Mouse (Mus musculus) heart, adult 10 weeks (tissue): Measurements from ENCODE around the gene Hlcs. TPM values are rescaled to one million over a fixed set of nuclear protein-coding genes. Genes with fewer than 3 reads are reported as not detected.

Experiments used
- polyA plus RNA-seq: library from polyadenylated mRNA; stranded (reverse); fragments of 350-450 nt; fragmentation: Illumina TruSeq; extraction: RNeasy Lipid Tissue Mini Kit (QIAGEN cat#74804); gene quantifications from one replicate; pipeline ENCODE4 v1.2.3, GENCODE M21; 2014; ENCODE audit warnings: low read depth, low replicate concordance

The Hlcs gene
- 5.6 TPM for polyA plus RNA-seq

GRCm38 (mm10) chr16:94313229-94314030 is at the start of gene Hlcs:
TSS of gene Hlcs (minus strand) at chr16:94313571.

GRCm38 (mm10) chr16:94327781-94328711 is 14.7 kb upstream of the Hlcs start, which contains the start of gene Ripply3:
TSS of gene Ripply3 (plus strand) at chr16:94328420.

GRCm38 (mm10) chr16:94084711-94085602 is 228.4 kb downstream of the Hlcs start, which contains the start of gene Sim2:
TSS of gene Sim2 (plus strand) at chr16:94084931.

Other genes starting within 250 kb of the Hlcs start
- gene Sim2, start 228.6 kb downstream of the Hlcs start, polyA plus RNA-seq: not detected
- 4.0 TPM for gene Ripply3, start 14.8 kb upstream of the Hlcs start, polyA plus RNA-seq
- gene Ttc3, start 57.0 kb upstream of the Hlcs start, polyA plus RNA-seq: 56.6 TPM
- 177 TPM for gene Pigp, start 58.3 kb upstream of the Hlcs start, polyA plus RNA-seq
- 32.4 TPM for gene Vps26c, start 213.3 kb upstream of the Hlcs start, polyA plus RNA-seq